Mouse (Mus musculus): Measurements from ENCODE around the gene Rab1b. TPM values are rescaled to one million over a fixed set of nuclear protein-coding genes. Genes with fewer than 3 reads are reported as not detected.

Rab1b gene
- polyA plus RNA-seq, 1 experiment from 2014 or later, result 242 TPM

- Histone ChIP-seq H3K4me1 (peaks cover 26% of the 10 kb centered on the region), H3K4me3 (no peak overlapping the region), H3K36me3 (peaks cover 19% of the 10 kb centered on the region), H3K27ac (no peak overlapping the region), H3K9me3 (replicated peaks) (no peaks in the 10 kb centered on the region), H3K4me2 (replicated peaks) (no peak overlapping the region), H3K9ac (no peak overlapping the region), H3K27me3 (peaks cover 64% of the 10 kb centered on the region)
- 51% methylated on average over 17 of the region's 17 CpGs for WGBS
- no peak for ATAC-seq (ENCODE audit: low FRiP score)
Measured at GRCm38 (mm10) chr19:5052853-5053252, 54.0 kb downstream of the Rab1b start.

DNA sequence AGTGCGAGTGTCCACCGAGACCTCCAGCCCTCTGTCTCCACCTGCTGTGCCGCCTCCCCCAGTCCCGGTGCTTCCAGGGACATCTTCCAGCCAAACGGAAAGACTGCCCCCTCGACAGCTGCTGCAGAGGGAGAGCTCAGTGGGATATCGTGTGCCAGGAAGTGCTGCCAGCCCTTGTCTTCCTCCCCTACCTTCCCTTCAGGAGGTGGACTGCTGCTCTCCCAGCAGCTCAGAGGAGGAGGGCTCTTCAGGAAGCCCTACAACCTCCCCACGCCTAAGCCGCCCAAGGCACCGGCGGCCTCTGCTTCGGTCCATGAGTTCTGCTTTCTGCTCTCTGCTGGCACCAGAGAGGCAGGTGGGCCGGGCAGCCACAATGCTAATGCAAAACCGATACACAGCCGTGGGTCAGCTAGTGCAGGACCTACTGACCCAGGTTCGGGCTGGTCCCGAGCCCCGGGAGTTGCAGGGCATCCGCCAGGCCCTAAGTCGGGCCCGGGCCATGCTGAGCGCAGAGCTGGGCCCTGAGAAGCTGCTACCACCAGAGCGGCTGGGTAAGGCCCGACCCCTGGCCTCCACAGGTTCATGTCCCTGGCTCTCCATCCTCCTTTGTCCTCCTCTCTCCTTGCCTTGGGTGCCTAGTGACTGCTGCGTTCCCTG lies 54.6 kb downstream of the Rab1b start:
- H3K9me3 ChIP-seq (replicated peaks), result no peaks in the 10 kb centered on the region
- 19% methylated on average over 25 of the region's 25 CpGs for WGBS
- H3K36me3 ChIP-seq, result peaks cover 25% of the 10 kb centered on the region
- H3K4me3 ChIP-seq, result no peak overlapping the region
- H3K27ac ChIP-seq, result no peak overlapping the region
- no peak overlapping the region for H3K9ac ChIP-seq
- peaks cover 25% of the 10 kb centered on the region for H3K4me1 ChIP-seq
- no peak for ATAC-seq (ENCODE audit: low FRiP score)
- no peak overlapping the region for H3K4me2 ChIP-seq (replicated peaks)
- peaks cover 64% of the 10 kb centered on the region for H3K27me3 ChIP-seq

- Histone ChIP-seq H3K4me3 (no peak overlapping the region), H3K27me3 (peaks cover 64% of the 10 kb centered on the region), H3K9ac (no peak overlapping the region), H3K36me3 (peaks cover 33% of the 10 kb centered on the region), H3K4me2 (replicated peaks) (no peak overlapping the region), H3K9me3 (replicated peaks) (no peaks in the 10 kb centered on the region), H3K27ac (no peak overlapping the region), H3K4me1 (peaks cover 25% of the 10 kb centered on the region)
- 51% methylated on average over 3 of the region's 3 CpGs for WGBS
- no peak for ATAC-seq (ENCODE audit: low FRiP score)
Measured at GRCm38 (mm10) chr19:5051515-5051914, 55.4 kb downstream of the Rab1b start.

DNA sequence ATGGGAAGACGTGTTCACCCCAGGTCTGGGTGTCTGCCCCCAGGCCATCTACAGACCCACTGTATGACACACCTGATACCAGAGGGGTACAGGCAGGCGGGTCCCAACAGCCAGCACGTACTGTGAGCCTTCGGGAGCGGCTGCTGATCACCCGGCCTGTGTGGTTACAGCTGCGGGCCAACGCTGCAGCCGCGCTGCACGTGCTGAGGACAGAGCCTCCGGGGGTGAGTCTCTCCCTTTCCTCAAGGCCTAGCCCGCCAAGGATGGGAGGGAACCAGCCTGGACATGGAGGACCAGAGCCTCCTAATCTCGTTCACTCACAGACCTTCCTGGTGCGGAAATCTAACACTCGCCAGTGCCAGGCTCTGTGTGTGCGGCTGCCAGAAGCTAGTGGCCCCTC lies 55.8 kb downstream of the Rab1b start:
- Histone ChIP-seq H3K27ac (no peak overlapping the region), H3K4me1 (peaks cover 25% of the 10 kb centered on the region), H3K9me3 (replicated peaks) (no peaks in the 10 kb centered on the region), H3K4me2 (replicated peaks) (peak overlapping the region; percentile 11; the same call in 1 of the 2 replicates), H3K4me3 (no peak overlapping the region), H3K36me3 (peaks cover 37% of the 10 kb centered on the region), H3K27me3 (peaks cover 64% of the 10 kb centered on the region), H3K9ac (no peak overlapping the region)
- ATAC-seq (ENCODE audit: low FRiP score), result no peak
- 8% methylated on average over 17 of the region's 17 CpGs for WGBS

- no peak within 1 kb of the TSS for H3K4me3 ChIP-seq
- 16% methylated on average over 14 of the region's 14 CpGs for WGBS
- peaks cover 25% of the 10 kb centered on the region for H3K4me1 ChIP-seq
- peak within 1 kb of the TSS; percentile 11; the same call in 1 of the 2 replicates for H3K4me2 ChIP-seq (replicated peaks)
- no peaks in the 10 kb centered on the region for H3K9me3 ChIP-seq (replicated peaks)
- no peak for ATAC-seq (ENCODE audit: low FRiP score)
- H3K9ac ChIP-seq, result no peak within 1 kb of the TSS
- H3K27me3 ChIP-seq, result peaks cover 63% of the 10 kb centered on the region
- peaks cover 43% of the 10 kb centered on the region for H3K36me3 ChIP-seq
- no peak within 1 kb of the TSS for H3K27ac ChIP-seq
Measured at GRCm38 (mm10) chr19:5050047-5050905, 56.6 kb downstream of the Rab1b start, which contains the start of gene Rin1. Gene Rin1 (plus strand): TSS chr19:5050481.

GRCm38 (mm10) chr19:5049325-5049724 lies 57.5 kb downstream of the Rab1b start:
- Histone ChIP-seq H3K4me1 (peaks cover 25% of the 10 kb centered on the region), H3K27me3 (peaks cover 54% of the 10 kb centered on the region), H3K4me3 (no peak overlapping the region), H3K9me3 (replicated peaks) (no peaks in the 10 kb centered on the region), H3K9ac (no peak overlapping the region), H3K27ac (no peak overlapping the region), H3K36me3 (peaks cover 43% of the 10 kb centered on the region), H3K4me2 (replicated peaks) (no peak overlapping the region)
- no peak for ATAC-seq (ENCODE audit: low FRiP score)
- 79% methylated on average over 6 of the region's 6 CpGs for WGBS

Other genes with a start within 250 kb of the Rab1b start
- gene Actn3, start 229.2 kb downstream of the Rab1b start, polyA plus RNA-seq (2016; fragmentation: Nextera tagmentation; extraction: Ambion mirVana), result 2.6 and 4.2 TPM in 2 replicates
- gene Zdhhc24, start 228.4 kb downstream of the Rab1b start, polyA plus RNA-seq (2016; fragmentation: Nextera tagmentation; extraction: Ambion mirVana), result 21.1 and 21.4 TPM in 2 replicates
- gene Bbs1, start 200.4 kb downstream of the Rab1b start, polyA plus RNA-seq (2016; fragmentation: Nextera tagmentation; extraction: Ambion mirVana), result 7.2 and 9.8 TPM in 2 replicates
- 167 TPM in 2 replicates for gene Dpp3, start 178.8 kb downstream of the Rab1b start, polyA plus RNA-seq (2016; fragmentation: Nextera tagmentation; extraction: Ambion mirVana)
- gene Peli3, start 163.9 kb downstream of the Rab1b start, polyA plus RNA-seq (2016; fragmentation: Nextera tagmentation; extraction: Ambion mirVana), result 6.5 and 6.7 TPM in 2 replicates
- 116 and 124 TPM in 2 replicates for gene Mrpl11, start 144.9 kb downstream of the Rab1b start, polyA plus RNA-seq (2016; fragmentation: Nextera tagmentation; extraction: Ambion mirVana)
- gene Npas4, start 116.8 kb downstream of the Rab1b start, polyA plus RNA-seq (2016; fragmentation: Nextera tagmentation; extraction: Ambion mirVana), result 0.08 and 0.10 TPM in 2 replicates
- 5.3 and 7.2 TPM in 2 replicates for gene Slc29a2, start 83.2 kb downstream of the Rab1b start, polyA plus RNA-seq (2016; fragmentation: Nextera tagmentation; extraction: Ambion mirVana)
- gene B4gat1, start 68.2 kb downstream of the Rab1b start, polyA plus RNA-seq (2016; fragmentation: Nextera tagmentation; extraction: Ambion mirVana), result 43.8 and 48.7 TPM in 2 replicates
- 2.5 and 4.0 TPM in 2 replicates for gene AC124502.3, start 68.2 kb downstream of the Rab1b start, polyA plus RNA-seq (2016; fragmentation: Nextera tagmentation; extraction: Ambion mirVana)
- gene Brms1, start 65.7 kb downstream of the Rab1b start, polyA plus RNA-seq (2016; fragmentation: Nextera tagmentation; extraction: Ambion mirVana), result 56.9 and 61.2 TPM in 2 replicates
- 1.4 and 1.6 TPM in 2 replicates for gene Rin1, start 56.6 kb downstream of the Rab1b start, polyA plus RNA-seq (2016; fragmentation: Nextera tagmentation; extraction: Ambion mirVana)
- 32.0 and 41.9 TPM in 2 replicates for gene Cd248, start 39.0 kb downstream of the Rab1b start, polyA plus RNA-seq (2016; fragmentation: Nextera tagmentation; extraction: Ambion mirVana)
- gene Tmem151a, start 21.5 kb downstream of the Rab1b start, polyA plus RNA-seq (2016; fragmentation: Nextera tagmentation; extraction: Ambion mirVana), result 1.5 and 2.4 TPM in 2 replicates
- 60.3 and 61.6 TPM in 2 replicates for gene Yif1a, start 18.5 kb downstream of the Rab1b start, polyA plus RNA-seq (2016; fragmentation: Nextera tagmentation; extraction: Ambion mirVana)
- gene Cnih2, start 8.6 kb downstream of the Rab1b start, polyA plus RNA-seq (2016; fragmentation: Nextera tagmentation; extraction: Ambion mirVana), result 213 and 216 TPM in 2 replicates
- gene Klc2, start 11.5 kb upstream of the Rab1b start, polyA plus RNA-seq (2016; fragmentation: Nextera tagmentation; extraction: Ambion mirVana), result 56.1 and 67.3 TPM in 2 replicates
- gene Pacs1, start 166.0 kb upstream of the Rab1b start, polyA plus RNA-seq (2016; fragmentation: Nextera tagmentation; extraction: Ambion mirVana), result 36.6 and 38.8 TPM in 2 replicates
- 363 and 385 TPM in 2 replicates for gene Sf3b2, start 188.4 kb upstream of the Rab1b start, polyA plus RNA-seq (2016; fragmentation: Nextera tagmentation; extraction: Ambion mirVana)
- 22.6 and 27.6 TPM in 2 replicates for gene Gal3st3, start 191.3 kb upstream of the Rab1b start, polyA plus RNA-seq (2016; fragmentation: Nextera tagmentation; extraction: Ambion mirVana)
- not detected in 2 replicates for gene Catsper1, start 228.7 kb upstream of the Rab1b start, polyA plus RNA-seq (2016; fragmentation: Nextera tagmentation; extraction: Ambion mirVana)
- 3.0 and 3.6 TPM in 2 replicates for gene Cst6, start 242.5 kb upstream of the Rab1b start, polyA plus RNA-seq (2016; fragmentation: Nextera tagmentation; extraction: Ambion mirVana)